Mouse (Mus musculus) mature B cell (primary cell): Measurements from ENCODE around the gene March5.

Experiments
- in situ Hi-C: fragments of 300-500 bp; cut with MboI; formaldehyde crosslinking; loops from 2 replicates; pipeline ENCODE4 v1.14.3; 2019

March5 gene

GRCm38 (mm10) chr19:37263943-37264897 is 56.9 kb downstream of the March5 start:
- in situ Hi-C loops = no loop called here

GRCm38 (mm10) chr19:37265333-37266103 is 58.2 kb downstream of the March5 start:
- in situ Hi-C loops = no loop called here

- in situ Hi-C loops = no loop called here
These were observed 61.8 kb downstream of the March5 start for GRCm38 (mm10) chr19:37269106-37269505.
